Mouse (Mus musculus): Measurements from ENCODE around the gene Itgb4. TPM values are rescaled to one million over a fixed set of nuclear protein-coding genes. Genes with fewer than 3 reads are reported as not detected.

Gene Itgb4
- polyA plus RNA-seq, 1 experiment = 133 TPM

DNA sequence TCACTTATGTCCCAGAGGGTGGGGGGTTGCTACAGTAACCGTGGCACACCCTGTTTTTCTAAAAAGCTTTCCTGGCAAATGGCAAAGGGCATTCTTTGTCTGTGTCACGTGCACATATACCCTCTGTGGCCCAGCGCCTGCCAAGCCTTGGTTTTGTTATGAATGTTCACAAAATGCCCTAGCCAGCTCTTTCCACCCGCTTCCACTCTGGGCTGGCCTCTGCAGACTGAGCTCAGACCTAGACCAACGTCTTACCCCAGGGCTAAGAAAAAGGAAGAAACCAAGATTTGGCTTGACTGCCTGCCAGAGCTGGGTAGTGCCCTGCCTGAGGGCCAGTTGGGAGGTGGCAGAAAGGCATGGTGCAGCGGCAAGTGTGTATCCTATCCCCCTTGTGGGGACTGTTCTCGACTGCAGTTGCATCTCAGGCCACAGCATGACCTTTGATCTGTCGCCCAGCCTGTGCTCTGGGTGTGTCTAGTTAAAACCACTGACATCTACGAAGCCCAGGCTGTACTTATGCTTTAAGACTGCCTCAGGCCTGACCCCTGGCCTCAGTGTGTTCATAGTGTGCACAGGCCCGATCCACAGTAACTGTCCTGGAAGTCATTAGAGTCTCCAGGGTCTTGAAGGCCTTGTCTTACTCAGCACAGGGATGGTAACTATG is 19.2 kb upstream of the Itgb4 start:
- Histone ChIP-seq H3K36me3 (ENCODE audit: control insufficient read depth, insufficient read depth, low read length) (peaks cover 28% of the 10 kb centered on the region), H3K27ac (ENCODE audit: insufficient read depth, low read depth, low read length) (peak overlapping the region; percentile 99), H3K4me1 (ENCODE audit: control insufficient read depth, insufficient read depth, insufficient read length, low read length) (peaks cover 29% of the 10 kb centered on the region), H3K27me3 (ENCODE audit: control insufficient read depth, insufficient read depth, low read length) (no peaks in the 10 kb centered on the region), H3K4me3 (ENCODE audit: low read depth, low read length) (no peak overlapping the region; the same call in 1 of the 2 replicates)
- WGBS = 19% methylated on average over 10 of the region's 10 CpGs
- TF ChIP-seq POLR2A (IDR thresholded peaks at IDR 0.05; ENCODE audit: low read depth, low read length) (no peak), CTCF (IDR thresholded peaks at IDR 0.05; ENCODE audit: extremely low read depth, insufficient read length, insufficient replicate concordance, low read depth, low read length) (peak; percentile 26; the same call in 1 of the 2 replicates)

DNA sequence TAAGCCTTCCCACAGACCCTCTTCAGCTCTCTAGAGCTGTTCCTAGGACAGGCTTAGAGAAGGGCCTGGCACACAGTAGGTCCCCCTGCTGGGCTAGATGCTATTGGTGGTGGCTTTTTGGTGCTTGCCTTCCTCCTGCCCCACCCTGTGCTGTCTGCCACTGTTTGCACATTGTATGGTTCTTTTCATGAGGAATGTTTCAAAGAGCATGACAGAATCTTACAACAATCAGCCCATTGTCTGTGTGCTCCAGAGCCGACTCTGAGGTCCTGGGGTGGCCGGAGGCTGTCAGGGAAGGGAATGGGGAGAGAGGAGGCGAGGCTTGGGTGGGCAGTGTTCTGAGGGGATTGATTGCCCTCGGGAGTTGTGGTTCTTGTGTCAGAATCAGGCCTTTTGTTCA is 18.1 kb upstream of the Itgb4 start:
- 38% methylated on average over 4 of the region's 4 CpGs for WGBS

DNA sequence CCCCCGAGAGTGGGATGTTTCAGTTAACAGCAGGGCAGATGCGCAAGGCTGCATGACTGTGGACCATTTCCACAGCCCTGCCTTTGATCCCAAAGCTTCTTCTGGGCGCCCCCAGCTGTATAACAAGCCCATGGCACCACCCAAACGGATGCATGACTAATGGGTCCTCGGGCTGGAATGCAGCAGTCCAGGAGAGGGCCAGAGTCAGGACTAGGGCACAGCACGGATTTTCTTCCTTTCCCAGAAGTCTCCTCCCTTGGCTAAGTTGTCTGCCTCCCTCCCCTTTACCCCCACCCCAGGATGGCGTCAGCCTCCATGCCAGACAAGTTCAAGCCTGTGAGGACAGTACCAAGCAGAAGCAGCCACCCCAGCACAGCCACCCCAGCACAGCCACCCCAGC is 16.5 kb upstream of the Itgb4 start:
- Histone ChIP-seq H3K36me3 (ENCODE audit: control insufficient read depth, insufficient read depth, low read length) (peaks cover 40% of the 10 kb centered on the region), H3K4me3 (ENCODE audit: low read depth, low read length) (no peak overlapping the region), H3K27me3 (ENCODE audit: control insufficient read depth, insufficient read depth, low read length) (no peaks in the 10 kb centered on the region), H3K4me1 (ENCODE audit: control insufficient read depth, insufficient read depth, insufficient read length, low read length) (peaks cover 29% of the 10 kb centered on the region), H3K27ac (ENCODE audit: insufficient read depth, low read depth, low read length) (no peak overlapping the region; the same call in 1 of the 2 replicates)
- 74% methylated on average over 7 of the region's 7 CpGs for WGBS
- TF ChIP-seq CTCF (IDR thresholded peaks at IDR 0.05; ENCODE audit: extremely low read depth, insufficient read length, insufficient replicate concordance, low read depth, low read length) = no peak

More for the DNA sequence above, 18.1 kb upstream of the Itgb4 start:
- Histone ChIP-seq H3K4me1 (ENCODE audit: control insufficient read depth, insufficient read depth, insufficient read length, low read length) (peaks cover 29% of the 10 kb centered on the region), H3K27me3 (ENCODE audit: control insufficient read depth, insufficient read depth, low read length) (no peaks in the 10 kb centered on the region), H3K27ac (ENCODE audit: insufficient read depth, low read depth, low read length) (peak overlapping the region; percentile 46), H3K36me3 (ENCODE audit: control insufficient read depth, insufficient read depth, low read length) (peaks cover 31% of the 10 kb centered on the region), H3K4me3 (ENCODE audit: low read depth, low read length) (no peak overlapping the region)
- TF ChIP-seq POLR2A (IDR thresholded peaks at IDR 0.05; ENCODE audit: low read depth, low read length) (no peak), CTCF (IDR thresholded peaks at IDR 0.05; ENCODE audit: extremely low read depth, insufficient read length, insufficient replicate concordance, low read depth, low read length) (no peak)

DNA sequence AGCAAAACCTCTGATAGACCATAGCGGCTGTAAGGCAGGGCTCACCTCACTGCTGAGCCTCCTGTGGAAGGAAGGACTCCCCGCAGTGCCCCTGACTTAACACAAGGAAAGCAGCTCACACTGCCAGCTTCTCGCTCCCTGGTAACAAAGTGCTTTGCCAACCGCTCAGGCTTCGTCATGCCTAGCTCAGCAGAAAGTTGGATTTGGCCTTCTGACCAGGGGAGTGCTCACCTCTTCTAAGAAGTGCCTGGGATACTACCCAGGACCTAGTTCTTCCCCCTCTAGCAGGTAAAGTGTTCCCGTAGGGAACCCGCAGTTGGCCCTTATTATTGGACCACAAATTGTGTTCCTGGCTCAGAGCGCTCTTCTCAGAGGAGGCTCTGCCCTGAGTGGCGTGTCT is 15.5 kb upstream of the Itgb4 start:
- TF ChIP-seq CTCF (IDR thresholded peaks at IDR 0.05; ENCODE audit: extremely low read depth, insufficient read length, insufficient replicate concordance, low read depth, low read length) (no peak), POLR2A (IDR thresholded peaks at IDR 0.05; ENCODE audit: low read depth, low read length) (no peak)
- Histone ChIP-seq H3K27me3 (ENCODE audit: control insufficient read depth, insufficient read depth, low read length) (no peaks in the 10 kb centered on the region), H3K36me3 (ENCODE audit: control insufficient read depth, insufficient read depth, low read length) (peaks cover 45% of the 10 kb centered on the region), H3K4me3 (ENCODE audit: low read depth, low read length) (no peak overlapping the region), H3K4me1 (ENCODE audit: control insufficient read depth, insufficient read depth, insufficient read length, low read length) (peaks cover 31% of the 10 kb centered on the region), H3K27ac (ENCODE audit: insufficient read depth, low read depth, low read length) (no peak overlapping the region)
- WGBS = 97% methylated on average over 9 of the region's 9 CpGs

DNA sequence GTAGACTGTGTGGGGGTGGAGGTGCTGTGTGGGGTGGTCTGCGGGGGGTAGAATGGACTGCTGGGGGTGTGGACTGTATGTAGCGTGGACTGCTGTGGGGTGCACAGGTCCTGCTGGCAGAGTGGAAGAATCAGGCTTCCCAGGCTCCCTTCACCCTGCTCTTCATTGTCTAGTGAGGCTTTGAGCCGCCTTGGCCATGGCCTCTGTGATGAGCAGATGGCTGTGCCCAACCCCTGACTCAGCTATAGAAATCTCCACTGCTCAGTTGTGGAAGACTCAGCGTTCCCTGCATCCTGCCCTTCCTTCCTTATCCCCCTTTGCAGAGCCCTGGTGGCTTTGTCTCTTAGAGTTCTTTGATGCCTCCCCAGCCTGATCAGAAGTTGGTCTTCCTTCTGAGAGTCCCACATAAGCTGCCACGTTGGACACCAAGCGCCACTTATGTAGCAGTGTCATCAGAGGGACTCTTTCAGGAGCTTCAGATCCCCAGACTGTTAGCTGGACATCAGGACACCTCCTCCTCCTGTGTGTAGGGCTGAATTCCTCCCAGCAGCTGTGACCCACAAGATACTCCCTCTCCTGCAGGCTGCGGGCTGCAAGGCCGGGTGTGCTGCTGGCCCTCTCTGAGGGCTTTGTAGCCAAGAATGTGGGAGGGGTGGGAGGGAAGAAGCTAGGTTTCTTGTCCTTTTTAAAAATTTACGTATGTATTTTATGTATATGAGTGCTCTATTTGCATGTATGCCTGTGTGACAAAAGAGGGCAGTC is 11.7 kb upstream of the Itgb4 start:
- peaks cover 14% of the 10 kb centered on the region for H3K4me1 ChIP-seq (ENCODE audit: control insufficient read depth, insufficient read depth, insufficient read length, low read length)
- H3K4me3 ChIP-seq (ENCODE audit: low read depth, low read length) = no peak overlapping the region
- WGBS = 95% methylated on average over 9 of the region's 9 CpGs
- H3K36me3 ChIP-seq (ENCODE audit: control insufficient read depth, insufficient read depth, low read length) = peaks cover 59% of the 10 kb centered on the region
- no peak overlapping the region for H3K27ac ChIP-seq (ENCODE audit: insufficient read depth, low read depth, low read length)
- no peak for TF ChIP-seq POLR2A (IDR thresholded peaks at IDR 0.05; ENCODE audit: low read depth, low read length)
- no peak for TF ChIP-seq CTCF (IDR thresholded peaks at IDR 0.05; ENCODE audit: extremely low read depth, insufficient read length, insufficient replicate concordance, low read depth, low read length)
- no peaks in the 10 kb centered on the region for H3K27me3 ChIP-seq (ENCODE audit: control insufficient read depth, insufficient read depth, low read length)

DNA sequence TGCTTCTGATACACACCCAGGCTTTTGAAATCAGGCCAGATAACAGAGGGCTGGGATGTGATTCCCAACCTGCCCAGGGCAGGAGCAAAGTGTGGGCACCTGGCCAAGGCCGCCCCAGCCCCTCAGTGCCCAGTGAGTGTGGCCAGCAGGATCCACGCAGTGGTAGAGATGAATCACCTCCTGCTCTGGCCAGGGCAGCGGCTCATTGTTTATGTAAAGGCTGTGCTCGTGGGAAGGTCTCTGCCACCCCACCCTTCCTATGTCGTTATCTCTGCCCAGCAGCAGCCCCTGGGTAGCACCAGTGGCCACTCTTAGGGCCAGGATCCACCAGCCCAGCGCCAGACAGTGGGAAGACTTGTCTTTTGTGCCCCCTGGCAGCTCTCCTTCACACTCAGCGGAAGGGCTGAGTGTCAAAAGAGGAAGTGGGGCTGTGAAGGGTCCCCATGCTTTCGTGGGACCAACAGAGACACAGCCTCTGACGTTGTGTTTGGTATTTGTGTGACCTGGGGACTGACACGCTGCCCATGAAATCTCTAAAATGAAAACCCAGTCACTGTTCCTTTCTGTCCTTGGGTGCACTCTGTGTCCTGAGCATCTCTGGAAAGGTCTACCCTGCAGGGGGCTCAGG is 9.4 kb upstream of the Itgb4 start:
- TF ChIP-seq CTCF (IDR thresholded peaks at IDR 0.05; ENCODE audit: extremely low read depth, insufficient read length, insufficient replicate concordance, low read depth, low read length) (no peak), POLR2A (IDR thresholded peaks at IDR 0.05; ENCODE audit: low read depth, low read length) (no peak)
- 55% methylated on average over 10 of the region's 10 CpGs for WGBS
- Histone ChIP-seq H3K36me3 (ENCODE audit: control insufficient read depth, insufficient read depth, low read length) (peaks cover 52% of the 10 kb centered on the region), H3K4me3 (ENCODE audit: low read depth, low read length) (no peak overlapping the region), H3K27ac (ENCODE audit: insufficient read depth, low read depth, low read length) (0 out of 2 replicates have a peak overlapping the region, but pooled peaks have one; percentile 16), H3K4me1 (ENCODE audit: control insufficient read depth, insufficient read depth, insufficient read length, low read length) (peaks cover 21% of the 10 kb centered on the region), H3K27me3 (ENCODE audit: control insufficient read depth, insufficient read depth, low read length) (no peaks in the 10 kb centered on the region)
